Mouse (Mus musculus) midbrain, embryonic 15.5 days (tissue): ENCODE results near the gene Smad3. TPM values are rescaled to one million over a fixed set of nuclear protein-coding genes. Genes with fewer than 3 reads are reported as not detected.

ENCODE experiments used
- ATAC-seq: fragments of 200-750 bp; cut with Nextera tagmentation; replicated peaks from 2 replicates; pipeline ENCODE4 v1.8.0; 2017; ENCODE audit warnings: moderate TSS enrichment
- H3K27ac ChIP-seq: fragments of 300-500 bp; sonication (generic); 2 replicates; pipeline ENCODE4 v1.5.1; 2015; ENCODE audit warnings: mild to moderate bottlenecking, inconsistent platforms
- H3K27me3 ChIP-seq: fragments of 300-500 bp; sonication (generic); replicated peaks from 2 replicates; pipeline ENCODE4 v1.6.1; 2015; ENCODE audit warnings: inconsistent platforms
- H3K36me3 ChIP-seq: fragments of 300-500 bp; sonication (generic); replicated peaks from 2 replicates; pipeline ENCODE4 v1.6.1; 2015; ENCODE audit warnings: inconsistent platforms
- H3K4me1 ChIP-seq: fragments of 300-500 bp; sonication (generic); 2 replicates; pipeline ENCODE4 v1.6.1; 2015; ENCODE audit warnings: inconsistent platforms
- H3K4me2 ChIP-seq: fragments of 300-500 bp; sonication (generic); 2 replicates; pipeline ENCODE4 v1.6.1; 2015; ENCODE audit warnings: inconsistent platforms, mild to moderate bottlenecking, moderate library complexity
- H3K4me3 ChIP-seq: fragments of 300-500 bp; sonication (generic); 2 replicates; pipeline ENCODE4 v1.5.1; 2015; ENCODE audit warnings: mild to moderate bottlenecking, inconsistent platforms
- H3K9ac ChIP-seq: fragments of 300-500 bp; sonication (generic); 2 replicates; pipeline ENCODE4 v1.6.1; 2015; ENCODE audit warnings: mild to moderate bottlenecking, inconsistent platforms
- H3K9me3 ChIP-seq: fragments of 300-500 bp; sonication (generic); 2 replicates; pipeline ENCODE4 v1.6.1; 2016; ENCODE audit warnings: inconsistent platforms
- WGBS: fragments of 180-500 bp; shearing (Covaris S2); methylation state at CpG from one replicate; pipeline ENCODE4 v1.1.7; 2015; ENCODE audit warnings: mixed read lengths; 5-methylcytosine and 5-hydroxymethylcytosine counted together
- polyA plus RNA-seq: library from polyadenylated mRNA; unstranded; fragments of >200 nt; fragmentation: Nextera tagmentation; extraction: Ambion mirVana; gene quantifications from 2 replicates; pipeline ENCODE4 v1.2.1, GENCODE M21; 2015

The Smad3 gene
- polyA plus RNA-seq, 1 experiment from 2014 or later = 7.2 TPM

GRCm38 (mm10) chr9:63673494-63673805 is 84.3 kb downstream of the Smad3 start:
- no peak overlapping the region for H3K4me3 ChIP-seq
- H3K27me3 ChIP-seq = no peaks in the 10 kb centered on the region
- no peaks in the 10 kb centered on the region for H3K9me3 ChIP-seq
- no peak overlapping the region for H3K9ac ChIP-seq
- no peak overlapping the region for H3K4me2 ChIP-seq
- no peaks in the 10 kb centered on the region for H3K36me3 ChIP-seq
- H3K27ac ChIP-seq = no peak overlapping the region
- WGBS = 86% methylated on average over 3 of the region's 3 CpGs
- H3K4me1 ChIP-seq = 0 out of 2 replicates have a peak, but pooled peaks cover 3% of the 10 kb centered on the region
- no peak for ATAC-seq

- Histone ChIP-seq H3K36me3 (no peaks in the 10 kb centered on the region), H3K4me2 (no peak overlapping the region), H3K4me3 (no peak overlapping the region), H3K4me1 (0 out of 2 replicates have a peak, but pooled peaks cover 3% of the 10 kb centered on the region), H3K9me3 (no peaks in the 10 kb centered on the region), H3K27me3 (no peaks in the 10 kb centered on the region), H3K9ac (no peak overlapping the region), H3K27ac (no peak overlapping the region)
- ATAC-seq = no peak
- 66% methylated on average over 8 of the region's 8 CpGs for WGBS
Observed at GRCm38 (mm10) chr9:63672797-63673493, 84.8 kb downstream of the Smad3 start.

GRCm38 (mm10) chr9:63669816-63670215 is 88.0 kb downstream of the Smad3 start:
- H3K4me3 ChIP-seq = no peak overlapping the region
- no peak overlapping the region for H3K9ac ChIP-seq
- no peak overlapping the region for H3K27ac ChIP-seq
- H3K36me3 ChIP-seq = no peaks in the 10 kb centered on the region
- no peak overlapping the region for H3K4me2 ChIP-seq
- no peaks in the 10 kb centered on the region for H3K27me3 ChIP-seq
- WGBS = 98% methylated on average over 7 of the region's 7 CpGs
- H3K4me1 ChIP-seq = peaks cover 20% of the 10 kb centered on the region
- H3K9me3 ChIP-seq = no peaks in the 10 kb centered on the region
- ATAC-seq = no peak

- Histone ChIP-seq H3K9ac (no peak overlapping the region), H3K36me3 (no peaks in the 10 kb centered on the region), H3K4me2 (no peak overlapping the region), H3K27me3 (no peaks in the 10 kb centered on the region), H3K9me3 (no peaks in the 10 kb centered on the region), H3K4me3 (no peak overlapping the region), H3K27ac (no peak overlapping the region), H3K4me1 (peaks cover 28% of the 10 kb centered on the region)
- ATAC-seq = no peak
- 65% methylated on average over 1 of the region's 1 CpGs for WGBS
Observed at GRCm38 (mm10) chr9:63668621-63669020, 89.2 kb downstream of the Smad3 start.

GRCm38 (mm10) chr9:63667373-63667724 is 90.4 kb downstream of the Smad3 start:
- no peaks in the 10 kb centered on the region for H3K27me3 ChIP-seq
- ATAC-seq = no peak
- H3K36me3 ChIP-seq = no peaks in the 10 kb centered on the region
- no peaks in the 10 kb centered on the region for H3K9me3 ChIP-seq
- 83% methylated on average over 8 of the region's 8 CpGs for WGBS
- H3K27ac ChIP-seq = no peak overlapping the region
- peaks cover 28% of the 10 kb centered on the region for H3K4me1 ChIP-seq
- H3K4me2 ChIP-seq = no peak overlapping the region
- no peak overlapping the region for H3K9ac ChIP-seq
- no peak overlapping the region for H3K4me3 ChIP-seq

- Histone ChIP-seq H3K9me3 (no peaks in the 10 kb centered on the region), H3K27ac (no peak overlapping the region), H3K4me3 (no peak overlapping the region), H3K9ac (no peak overlapping the region), H3K36me3 (no peaks in the 10 kb centered on the region), H3K4me1 (peaks cover 28% of the 10 kb centered on the region), H3K27me3 (no peaks in the 10 kb centered on the region), H3K4me2 (no peak overlapping the region)
- WGBS = 69% methylated on average over 18 of the region's 18 CpGs
- no peak for ATAC-seq
Observed at GRCm38 (mm10) chr9:63666612-63667372, 91.0 kb downstream of the Smad3 start.

DNA sequence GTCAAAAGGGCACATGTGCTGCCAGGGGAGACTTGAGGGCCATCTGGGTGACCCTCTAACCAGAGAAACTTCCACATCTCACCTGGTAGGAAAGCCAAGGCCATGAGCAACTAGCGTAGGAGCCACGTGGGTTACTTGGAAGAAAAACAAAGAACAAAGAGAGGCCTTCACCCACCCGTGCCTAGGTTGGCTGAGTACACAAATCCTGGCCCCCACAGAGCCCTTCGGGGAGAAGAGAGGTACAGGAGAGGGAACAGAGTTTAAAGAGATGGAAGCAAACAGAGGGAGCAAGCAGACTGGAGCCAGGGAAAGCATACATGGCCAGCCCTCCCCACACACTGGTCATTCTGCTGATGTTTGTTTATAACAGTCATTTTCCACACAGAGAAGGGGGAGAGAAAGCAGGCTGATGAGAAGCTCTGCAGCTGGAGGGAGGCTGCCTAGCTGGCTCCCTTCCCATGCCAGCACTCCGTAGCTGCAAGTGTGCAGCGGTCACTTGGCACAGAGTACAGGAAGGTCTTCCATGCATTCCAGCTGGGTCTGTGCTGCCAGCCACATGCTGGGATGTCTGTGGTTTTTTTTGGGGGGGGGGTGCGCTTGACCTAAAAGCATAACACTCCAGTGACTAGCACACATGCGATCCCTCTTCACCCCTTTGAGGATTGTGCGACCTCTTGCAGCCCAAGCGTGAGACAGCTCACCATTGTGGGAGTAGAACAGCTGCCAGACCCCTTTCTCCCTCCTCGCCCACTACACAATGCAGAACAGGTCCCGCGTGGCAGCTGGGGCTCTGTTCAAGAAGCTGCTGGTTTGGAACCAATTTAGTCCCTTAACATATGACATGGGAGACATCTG is 92.8 kb downstream of the Smad3 start:
- H3K27ac ChIP-seq = no peak overlapping the region
- 26% methylated on average over 13 of the region's 13 CpGs for WGBS
- peaks cover 28% of the 10 kb centered on the region for H3K4me1 ChIP-seq
- no peaks in the 10 kb centered on the region for H3K9me3 ChIP-seq
- H3K4me3 ChIP-seq = no peak overlapping the region
- no peak for ATAC-seq
- no peak overlapping the region for H3K9ac ChIP-seq
- no peaks in the 10 kb centered on the region for H3K27me3 ChIP-seq
- H3K4me2 ChIP-seq = no peak overlapping the region
- no peaks in the 10 kb centered on the region for H3K36me3 ChIP-seq

DNA sequence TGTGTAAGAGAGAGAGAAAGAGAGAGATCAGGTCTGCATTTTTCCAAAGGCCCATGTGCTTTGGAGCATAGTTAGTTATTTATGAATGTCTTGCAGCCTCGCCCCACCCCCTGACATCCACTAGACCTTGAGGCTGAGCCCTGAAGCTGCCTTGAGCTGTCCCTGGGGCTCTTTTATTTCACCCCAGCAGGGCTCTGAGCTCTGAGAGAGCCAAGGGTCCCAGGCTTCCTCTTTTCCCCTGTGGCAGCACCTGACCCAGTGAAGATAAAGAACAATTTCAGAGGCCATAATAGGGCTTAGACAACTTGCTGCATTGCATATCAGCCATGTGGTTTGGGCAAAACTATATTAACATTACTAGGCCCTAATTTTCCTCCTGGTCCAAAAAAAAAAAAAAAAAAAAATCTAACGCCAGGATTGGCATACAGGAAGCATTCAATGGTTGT is 93.5 kb downstream of the Smad3 start:
- 82% methylated on average over 2 of the region's 2 CpGs for WGBS
- no peak overlapping the region for H3K4me3 ChIP-seq
- no peak overlapping the region for H3K9ac ChIP-seq
- no peaks in the 10 kb centered on the region for H3K27me3 ChIP-seq
- H3K4me2 ChIP-seq = no peak overlapping the region
- H3K36me3 ChIP-seq = no peaks in the 10 kb centered on the region
- no peak for ATAC-seq
- no peaks in the 10 kb centered on the region for H3K9me3 ChIP-seq
- no peak overlapping the region for H3K27ac ChIP-seq
- peaks cover 29% of the 10 kb centered on the region for H3K4me1 ChIP-seq

DNA sequence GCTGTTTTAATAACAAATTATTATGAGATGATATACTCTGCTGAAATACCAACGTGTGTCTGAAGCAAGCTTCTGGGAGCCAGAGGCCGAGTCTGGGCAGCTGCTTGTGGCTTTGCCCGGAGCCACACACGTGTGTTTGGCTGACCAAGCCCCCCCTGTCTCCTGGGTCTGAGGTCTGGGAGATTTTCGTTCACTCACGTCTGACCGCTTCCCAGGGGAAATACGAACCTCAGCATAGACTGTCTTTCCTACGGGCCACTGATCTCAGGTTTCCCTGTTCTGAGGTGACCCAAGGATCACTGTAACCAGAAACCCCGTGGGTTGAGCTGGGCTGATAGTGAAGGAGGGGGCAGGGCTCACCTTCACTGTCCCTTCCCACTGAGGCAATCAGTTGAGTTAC is 94.6 kb downstream of the Smad3 start:
- no peaks in the 10 kb centered on the region for H3K27me3 ChIP-seq
- no peaks in the 10 kb centered on the region for H3K9me3 ChIP-seq
- no peaks in the 10 kb centered on the region for H3K36me3 ChIP-seq
- WGBS = 84% methylated on average over 10 of the region's 10 CpGs
- no peak overlapping the region for H3K27ac ChIP-seq
- no peak overlapping the region for H3K9ac ChIP-seq
- H3K4me1 ChIP-seq = peaks cover 31% of the 10 kb centered on the region
- no peak for ATAC-seq
- no peak overlapping the region for H3K4me2 ChIP-seq
- H3K4me3 ChIP-seq = no peak overlapping the region

GRCm38 (mm10) chr9:63662759-63663158 is 95.0 kb downstream of the Smad3 start:
- H3K27ac ChIP-seq = no peak overlapping the region
- peaks cover 31% of the 10 kb centered on the region for H3K4me1 ChIP-seq
- H3K4me3 ChIP-seq = no peak overlapping the region
- no peaks in the 10 kb centered on the region for H3K36me3 ChIP-seq
- H3K4me2 ChIP-seq = no peak overlapping the region
- no peaks in the 10 kb centered on the region for H3K27me3 ChIP-seq
- no peaks in the 10 kb centered on the region for H3K9me3 ChIP-seq
- H3K9ac ChIP-seq = no peak overlapping the region
- no peak for ATAC-seq
- WGBS = 86% methylated on average over 7 of the region's 7 CpGs

- no peak for ATAC-seq
- no peak overlapping the region for H3K9ac ChIP-seq
- no peak overlapping the region for H3K4me3 ChIP-seq
- H3K27me3 ChIP-seq = no peaks in the 10 kb centered on the region
- H3K27ac ChIP-seq = no peak overlapping the region
- H3K36me3 ChIP-seq = no peaks in the 10 kb centered on the region
- no peaks in the 10 kb centered on the region for H3K9me3 ChIP-seq
- H3K4me2 ChIP-seq = no peak overlapping the region
- WGBS = 92% methylated on average over 3 of the region's 3 CpGs
- H3K4me1 ChIP-seq = peaks cover 17% of the 10 kb centered on the region; the same call in 1 of the 2 replicates
Observed at GRCm38 (mm10) chr9:63660691-63661090, 97.1 kb downstream of the Smad3 start.

GRCm38 (mm10) chr9:63660061-63660460 is 97.7 kb downstream of the Smad3 start:
- Histone ChIP-seq H3K4me2 (no peak overlapping the region), H3K4me1 (peaks cover 14% of the 10 kb centered on the region; the same call in 1 of the 2 replicates), H3K9me3 (no peaks in the 10 kb centered on the region), H3K27me3 (no peaks in the 10 kb centered on the region), H3K36me3 (no peaks in the 10 kb centered on the region), H3K9ac (no peak overlapping the region), H3K27ac (no peak overlapping the region), H3K4me3 (no peak overlapping the region)
- 93% methylated on average over 4 of the region's 4 CpGs for WGBS
- ATAC-seq = no peak
